Mouse (Mus musculus) stomach, postnatal 0 days (tissue): Measurements from ENCODE around the gene Sept10. TPM values are rescaled to one million over a fixed set of nuclear protein-coding genes. Genes with fewer than 3 reads are reported as not detected.
A peak's percentile ranks its signal among the peaks of the same experiment; 100 is the strongest.

Source experiments
- ATAC-seq: fragments of 200-750 bp; cut with Nextera tagmentation; 2 replicates; pipeline ENCODE4 v1.8.0; 2017; ENCODE audit not compliant: low FRiP score, low TSS enrichment
- DNase-seq: peaks from one replicate; pipeline ENCODE4 v3.0.0-alpha.2; 2016; ENCODE audit warnings: low spot score
- H3K27ac ChIP-seq: fragments of 300-500 bp; sonication (generic); replicated peaks from 2 replicates; pipeline ENCODE4 v1.5.1; 2014; ENCODE audit warnings: mild to moderate bottlenecking, control low read depth
- H3K27me3 ChIP-seq: fragments of 300-500 bp; sonication (generic); 2 replicates; pipeline ENCODE4 v1.6.1; 2014; ENCODE audit warnings: low read length; ENCODE audit not compliant: control insufficient read depth, insufficient read depth
- H3K36me3 ChIP-seq: fragments of 300-500 bp; sonication (generic); 2 replicates; pipeline ENCODE4 v1.6.1; 2014; ENCODE audit warnings: low read length, mixed read lengths; ENCODE audit not compliant: control insufficient read depth, insufficient read depth
- H3K4me1 ChIP-seq: fragments of 300-500 bp; sonication (generic); replicated peaks from 2 replicates; pipeline ENCODE4 v1.6.1; 2014; ENCODE audit warnings: antibody characterized with exemption; ENCODE audit not compliant: control insufficient read depth, insufficient read depth
- H3K4me2 ChIP-seq: fragments of 300-500 bp; sonication (generic); replicated peaks from 2 replicates; pipeline ENCODE4 v1.6.1; 2014; ENCODE audit warnings: low read depth, mild to moderate bottlenecking, control low read depth, moderate library complexity
- H3K4me3 ChIP-seq: fragments of 300-500 bp; sonication (generic); 2 replicates; pipeline ENCODE4 v1.5.1; 2014; ENCODE audit warnings: low read depth, low read length, control low read depth
- H3K9ac ChIP-seq: fragments of 300-500 bp; sonication (generic); 2 replicates; pipeline ENCODE4 v1.6.1; 2014; ENCODE audit warnings: mild to moderate bottlenecking, low read length, control low read depth, mixed read lengths
- H3K9me3 ChIP-seq: fragments of 300-500 bp; sonication (generic); 2 replicates; pipeline ENCODE4 v1.6.1; 2016; ENCODE audit warnings: low read length; ENCODE audit not compliant: control insufficient read depth
- CTCF ChIP-seq: IDR thresholded peaks from 2 replicates; pipeline ENCODE4 v1.5.1; 2016; ENCODE audit warnings: antibody characterized with exemption, low read depth, mild to moderate bottlenecking, moderate library complexity
- EP300 ChIP-seq: optimal IDR thresholded peaks from 2 replicates; pipeline ENCODE3; 2016; ENCODE audit warnings: antibody characterized with exemption
- WGBS: fragments of 180-500 bp; shearing (Covaris S2); extraction: QIAGEN DNeasy Blood & Tissue Kit; methylation state at CpG from one replicate; pipeline ENCODE4 v1.1.7; 2014; 5-methylcytosine and 5-hydroxymethylcytosine counted together
- polyA plus RNA-seq: library from polyadenylated mRNA; unstranded; fragments of >200 nt; fragmentation: Nextera tagmentation; extraction: Ambion mirVana; gene quantifications from 2 replicates; pipeline ENCODE4 v1.2.1, GENCODE M21; 2015

Sept10 gene
- polyA plus RNA-seq, 1 experiment from 2014 or later, result 25.2 TPM

DNA sequence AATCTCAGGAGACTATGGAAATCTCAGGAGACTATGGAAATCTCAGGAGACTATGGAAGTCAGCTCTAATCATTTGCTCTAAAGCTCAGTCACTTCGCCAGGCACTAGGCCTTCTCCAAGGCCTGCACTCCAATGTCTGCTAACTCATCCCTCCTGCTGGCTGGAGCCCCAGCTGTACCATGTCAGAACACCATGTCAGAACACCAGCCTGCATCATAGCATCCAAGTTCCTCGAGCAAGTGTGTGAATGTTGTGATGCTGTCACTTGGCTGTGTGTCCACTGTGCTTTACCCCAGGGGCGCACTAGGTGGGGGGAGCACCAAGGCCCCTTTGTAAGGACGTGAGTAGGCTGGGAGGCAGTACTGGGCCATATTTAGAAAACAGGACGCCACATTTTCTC, 104.1 kb downstream of the Sept10 start:
- no peak for TF ChIP-seq EP300
- TF ChIP-seq CTCF, result no peak
- 68% methylated on average over 5 of the region's 5 CpGs for WGBS

GRCm38 (mm10) chr10:59116331-59116730, 105.3 kb downstream of the Sept10 start:
- Histone ChIP-seq H3K9me3 (no peaks in the 10 kb centered on the region), H3K9ac (no peak overlapping the region), H3K4me1 (no peaks in the 10 kb centered on the region), H3K4me3 (no peak overlapping the region), H3K36me3 (no peaks in the 10 kb centered on the region), H3K27me3 (no peaks in the 10 kb centered on the region), H3K27ac (no peak overlapping the region), H3K4me2 (no peak overlapping the region)
- 78% methylated on average over 9 of the region's 9 CpGs for WGBS
- DNase-seq (no peak), ATAC-seq (no peak)
- TF ChIP-seq CTCF (no peak), EP300 (no peak)

More for the DNA sequence above, 104.1 kb downstream of the Sept10 start:
- H3K9ac ChIP-seq, result no peak overlapping the region
- no peaks in the 10 kb centered on the region for H3K27me3 ChIP-seq
- H3K27ac ChIP-seq, result no peak overlapping the region
- no peaks in the 10 kb centered on the region for H3K4me1 ChIP-seq
- H3K4me2 ChIP-seq, result no peak overlapping the region
- H3K4me3 ChIP-seq, result no peak overlapping the region
- H3K9me3 ChIP-seq, result no peaks in the 10 kb centered on the region
- no peaks in the 10 kb centered on the region for H3K36me3 ChIP-seq
- no peak for ATAC-seq
- DNase-seq, result no peak

- no peak overlapping the region for H3K4me2 ChIP-seq
- 86% methylated on average over 2 of the region's 2 CpGs for WGBS
- TF ChIP-seq CTCF (no peak), EP300 (no peak)
- H3K36me3 ChIP-seq, result no peaks in the 10 kb centered on the region
- H3K4me1 ChIP-seq, result no peaks in the 10 kb centered on the region
- H3K9ac ChIP-seq, result no peak overlapping the region
- no peak overlapping the region for H3K4me3 ChIP-seq
- H3K27ac ChIP-seq, result no peak overlapping the region
- H3K9me3 ChIP-seq, result no peaks in the 10 kb centered on the region
- H3K27me3 ChIP-seq, result no peaks in the 10 kb centered on the region
- ATAC-seq (no peak), DNase-seq (no peak)
Observed at GRCm38 (mm10) chr10:59115691-59116090, 106.0 kb downstream of the Sept10 start.

GRCm38 (mm10) chr10:59114535-59115291, 106.9 kb downstream of the Sept10 start:
- DNase-seq (peak; percentile 26), ATAC-seq (no peak)
- Histone ChIP-seq H3K4me3 (no peak overlapping the region), H3K9me3 (no peaks in the 10 kb centered on the region), H3K9ac (no peak overlapping the region), H3K27me3 (no peaks in the 10 kb centered on the region), H3K4me1 (no peaks in the 10 kb centered on the region), H3K27ac (no peak overlapping the region), H3K4me2 (no peak overlapping the region), H3K36me3 (no peaks in the 10 kb centered on the region)
- TF ChIP-seq EP300, result no peak
- no peak for TF ChIP-seq CTCF
- 32% methylated on average over 15 of the region's 15 CpGs for WGBS

GRCm38 (mm10) chr10:59113386-59113785, 108.3 kb downstream of the Sept10 start:
- no peaks in the 10 kb centered on the region for H3K4me1 ChIP-seq
- H3K4me2 ChIP-seq, result no peak overlapping the region
- H3K9me3 ChIP-seq, result no peaks in the 10 kb centered on the region
- no peak overlapping the region for H3K9ac ChIP-seq
- no peak for DNase-seq
- WGBS, result 74% methylated on average over 9 of the region's 9 CpGs
- TF ChIP-seq EP300 (no peak), CTCF (no peak)
- H3K27me3 ChIP-seq, result no peaks in the 10 kb centered on the region
- H3K36me3 ChIP-seq, result no peaks in the 10 kb centered on the region
- no peak overlapping the region for H3K27ac ChIP-seq
- ATAC-seq, result no peak
- no peak overlapping the region for H3K4me3 ChIP-seq

GRCm38 (mm10) chr10:59112755-59113154, 108.9 kb downstream of the Sept10 start:
- TF ChIP-seq EP300 (no peak), CTCF (no peak)
- Histone ChIP-seq H3K9ac (no peak overlapping the region), H3K36me3 (no peaks in the 10 kb centered on the region), H3K4me1 (no peaks in the 10 kb centered on the region), H3K27me3 (no peaks in the 10 kb centered on the region), H3K4me3 (no peak overlapping the region), H3K27ac (no peak overlapping the region), H3K9me3 (no peaks in the 10 kb centered on the region), H3K4me2 (no peak overlapping the region)
- DNase-seq (no peak), ATAC-seq (no peak)
- WGBS, result 84% methylated on average over 8 of the region's 8 CpGs
